Mouse (Mus musculus) brain, embryonic 14.5 days (tissue): ENCODE measurements around the gene Morn3.

Source experiments
- CTCF ChIP-seq: fragments of 200-500 bp; IDR thresholded peaks from 2 replicates; pipeline ENCODE4 v1.5.1; 2012; ENCODE audit warnings: inconsistent platforms, mild to moderate bottlenecking, moderate library complexity, borderline replicate concordance; ENCODE audit not compliant: insufficient read depth, insufficient read length; ENCODE audit errors: extremely low read depth
- POLR2A ChIP-seq: fragments of 200-500 bp; IDR thresholded peaks from 2 replicates; pipeline ENCODE4 v1.6.1; 2012; ENCODE audit warnings: mild to moderate bottlenecking, inconsistent platforms, borderline replicate concordance; ENCODE audit not compliant: poor library complexity, insufficient read depth, insufficient read length, severe bottlenecking; ENCODE audit errors: extremely low read depth

DNA sequence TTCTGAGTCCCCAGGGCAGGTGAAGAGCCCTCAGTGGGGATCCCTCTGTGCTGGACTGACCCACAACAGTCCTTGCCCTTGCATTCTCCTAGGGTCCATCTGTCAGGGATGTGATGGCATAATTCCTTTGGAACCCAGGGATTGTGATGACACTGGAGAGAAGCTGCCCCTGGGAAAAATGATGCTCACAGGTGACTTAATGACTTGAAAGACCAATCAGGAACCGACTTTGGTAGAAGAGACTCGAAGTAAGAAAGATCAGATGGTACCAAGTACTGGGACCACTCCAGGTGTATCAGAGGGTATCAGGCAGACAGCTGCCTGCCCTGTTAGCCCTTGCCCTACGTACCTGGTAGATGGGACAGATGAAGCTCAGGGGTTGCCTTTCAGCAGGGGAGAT, at the start of gene Morn3:
- no peak for TF ChIP-seq CTCF
- no peak for TF ChIP-seq POLR2A
